14 mouse cellular contexts compared by ENCODE assay signal in the genomic region with DNA sequence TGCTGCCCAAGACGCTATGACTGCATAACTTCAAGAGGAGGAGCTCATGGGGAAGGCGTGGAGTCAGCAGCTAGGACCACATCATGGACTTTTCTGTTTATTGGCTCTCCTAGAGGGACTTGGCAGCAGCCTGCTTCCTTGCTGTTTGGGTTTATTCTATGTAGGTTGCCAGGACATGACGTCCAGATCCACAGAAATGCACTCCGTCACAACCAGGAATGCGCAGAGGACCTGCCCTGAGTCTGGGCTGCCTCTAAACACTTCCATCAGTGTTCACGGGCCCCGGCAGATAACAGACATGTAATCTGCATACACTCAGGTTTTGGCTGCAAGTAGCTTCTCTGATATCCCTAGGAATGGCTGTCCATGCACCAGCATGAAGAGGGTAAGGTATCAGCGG.
A peak's percentile ranks its signal among the peaks of the same experiment; 100 is the strongest.
DNase-seq lines count a peak whose midpoint lies in the region; ATAC-seq and TF ChIP-seq lines count a peak whose summit lies in the region.
"Had no signal": no experiment of that assay in that cellular context is flagged by ENCODE, and none has a peak within 500 bp of the region (broad histone marks: within the 10 kb centered on the region; RNA-seq: fewer than 3 reads in every experiment).

No protein-coding gene starts in this region.

- no peaks in the 10 kb centered on the region for H3K36me3 ChIP-seq in lung, embryonic 15.5 days
- H3K36me3 ChIP-seq in heart, embryonic 12.5 days = peaks cover 37% of the 10 kb centered on the region
- H3K36me3 ChIP-seq: limb, embryonic 13.5 days had no signal

- WGBS in cerebellum, adult 2 months = 29% methylated on average over 8 of the region's 8 CpGs
- 66% methylated on average over 8 of the region's 8 CpGs for WGBS in lung, embryonic 15.5 days
- 51% methylated on average over 8 of the region's 8 CpGs for WGBS in heart, embryonic 12.5 days

- H3K4me1 ChIP-seq in cerebellum, adult 2 months (ENCODE audit: control insufficient read depth, insufficient read depth, low read length) = peaks cover 12% of the 10 kb centered on the region
- no peaks in the 10 kb centered on the region for H3K4me1 ChIP-seq in lung, embryonic 15.5 days
- H3K4me1 ChIP-seq in heart, embryonic 12.5 days (replicated peaks) = peaks cover 38% of the 10 kb centered on the region
- H3K4me1 ChIP-seq: midbrain, embryonic 15.5 days had no signal

- no peak for TF ChIP-seq POLR2A in cerebellum, adult 2 months (IDR thresholded peaks at IDR 0.05; ENCODE audit: borderline replicate concordance, insufficient read depth, low read length)

- ATAC-seq in lung, embryonic 15.5 days (ENCODE audit: borderline replicate concordance, extremely low read depth, low FRiP score, low TSS enrichment) = 0 out of 2 replicates have a peak, but pooled peaks have one; percentile 46
- 0 out of 2 replicates have a peak, but pooled peaks have one; percentile 11 for ATAC-seq in heart, embryonic 12.5 days (ENCODE audit: insufficient number of reproducible peaks, low FRiP score)
- ATAC-seq: inflammation-experienced regulatory T-cells, adult 6 months; midbrain, embryonic 15.5 days had no signal

- peak overlapping the region; percentile 4; the same call in 1 of the 2 replicates for H3K27ac ChIP-seq in cerebellum, adult 2 months (ENCODE audit: insufficient read depth, low read length)
- no peak overlapping the region for H3K27ac ChIP-seq in lung, embryonic 15.5 days
- H3K27ac ChIP-seq in heart, embryonic 12.5 days (ENCODE audit: poor library complexity, severe bottlenecking) = peak overlapping the region; percentile 37
- H3K27ac ChIP-seq: kidney, postnatal 0 days; limb, embryonic 13.5 days; midbrain, embryonic 15.5 days had no signal

- no peak overlapping the region for H3K9ac ChIP-seq in lung, embryonic 15.5 days
- H3K9ac ChIP-seq in heart, embryonic 12.5 days = no peak overlapping the region
- H3K9ac ChIP-seq: limb, embryonic 13.5 days; midbrain, embryonic 15.5 days had no signal

- no peak for TF ChIP-seq CTCF in cerebellum, adult 2 months (IDR thresholded peaks at IDR 0.05; ENCODE audit: borderline replicate concordance, insufficient read depth, low read depth, low read length)

- peak in 1 of 2 experiments; percentile 61 for DNase-seq in cerebellum, adult 2 months
- no peak for DNase-seq in cerebellum, postnatal 4 days (ENCODE audit: low spot score in 2 of 2)
- DNase-seq in lung, postnatal 4 days = no peak
- DNase-seq in skeletal muscle tissue, adult 2 months (ENCODE audit: low read depth, low spot score) = peak; percentile 57
- no peak for DNase-seq in thymus, postnatal 14 days
- no peak for DNase-seq in left cerebral cortex, postnatal 25 days (ENCODE audit: low spot score in 2 of 2)
- DNase-seq: adrenal gland, postnatal 25 days; spleen, adult 18-20 months had no signal

- no peaks in the 10 kb centered on the region for H3K9me3 ChIP-seq in lung, embryonic 15.5 days
- H3K9me3 ChIP-seq in heart, embryonic 12.5 days (replicated peaks) = no peaks in the 10 kb centered on the region; the same call in 1 of the 2 replicates
- H3K9me3 ChIP-seq: limb, embryonic 13.5 days; midbrain, embryonic 15.5 days had no signal

- no peak overlapping the region for H3K4me2 ChIP-seq in lung, embryonic 15.5 days
- H3K4me2 ChIP-seq in heart, embryonic 12.5 days = no peak overlapping the region
- H3K4me2 ChIP-seq: limb, embryonic 13.5 days; midbrain, embryonic 15.5 days had no signal

- no peak overlapping the region for H3K4me3 ChIP-seq in cerebellum, adult 2 months (replicated peaks; ENCODE audit: insufficient read depth, low read depth, low read length)
- H3K4me3 ChIP-seq in lung, embryonic 15.5 days = no peak overlapping the region
- no peak overlapping the region for H3K4me3 ChIP-seq in heart, embryonic 12.5 days
- H3K4me3 ChIP-seq: limb, embryonic 13.5 days; midbrain, embryonic 15.5 days had no signal

- no peaks in the 10 kb centered on the region for H3K27me3 ChIP-seq in cerebellum, adult 2 months (ENCODE audit: control insufficient read depth, insufficient read depth, low read length)
- no peaks in the 10 kb centered on the region for H3K27me3 ChIP-seq in lung, embryonic 15.5 days
- H3K27me3 ChIP-seq in heart, embryonic 12.5 days (replicated peaks) = no peaks in the 10 kb centered on the region
- H3K27me3 ChIP-seq: limb, embryonic 13.5 days; midbrain, embryonic 15.5 days had no signal

- intact Hi-C loops in left cerebral cortex, postnatal 25 days (cut with DNase I) = no loop called here
